Mouse (Mus musculus) myocyte (in vitro differentiated cells): ENCODE measurements around the gene Defb25.

Experiments
- CEBPB ChIP-seq: IDR thresholded peaks from 2 replicates; pipeline ENCODE4 v1.6.1; 2011; ENCODE audit warnings: mild to moderate bottlenecking, moderate library complexity; ENCODE audit not compliant: poor library complexity, insufficient read depth, severe bottlenecking
- MAX ChIP-seq: IDR thresholded peaks from one replicate; pipeline ENCODE4 v1.6.1; 2011; ENCODE audit warnings: low read depth, mild to moderate bottlenecking, control low read depth
- MYOD1 ChIP-seq, 3 experiments: IDR thresholded peaks; one replicate each; pipeline ENCODE4 v1.6.1; 2011; ENCODE audit warnings: control low read depth in 2 of 3, low read depth in 2 of 3, mild to moderate bottlenecking in 2 of 3, moderate library complexity in 1 of 3; ENCODE audit not compliant: insufficient read length in 2 of 3, control insufficient read depth in 1 of 3
- MYOG ChIP-seq, 3 experiments: IDR thresholded peaks; one replicate each; pipeline ENCODE4 v1.6.1; 2011; ENCODE audit warnings: control low read depth in 2 of 3, low read depth in 2 of 3, mild to moderate bottlenecking in 2 of 3; ENCODE audit not compliant: insufficient read length in 2 of 3, control insufficient read depth in 1 of 3, insufficient read depth in 1 of 3
- POLR2A ChIP-seq: IDR thresholded peaks from one replicate; pipeline ENCODE4 v1.6.1; 2011; ENCODE audit warnings: low read depth, mild to moderate bottlenecking, control low read depth, moderate library complexity; ENCODE audit not compliant: insufficient read length
- POLR2AphosphoS2 ChIP-seq: IDR thresholded peaks from one replicate; pipeline ENCODE4 v1.6.1; 2011; ENCODE audit warnings: low read depth, control low read depth; ENCODE audit not compliant: insufficient read length
- SRF ChIP-seq: IDR thresholded peaks from one replicate; pipeline ENCODE4 v1.6.1; 2011; ENCODE audit warnings: low read depth; ENCODE audit not compliant: control insufficient read depth, insufficient read length
- TCF12 ChIP-seq: IDR thresholded peaks from one replicate; pipeline ENCODE4 v1.6.1; 2011; ENCODE audit warnings: mild to moderate bottlenecking, control low read depth; ENCODE audit not compliant: poor library complexity, insufficient read depth, severe bottlenecking
- TCF3 ChIP-seq: IDR thresholded peaks from one replicate; pipeline ENCODE4 v1.6.1; 2011; ENCODE audit warnings: low read depth, control low read depth; ENCODE audit not compliant: insufficient read length
- USF1 ChIP-seq: IDR thresholded peaks from one replicate; pipeline ENCODE4 v1.6.1; 2011; ENCODE audit warnings: low read depth, mild to moderate bottlenecking, control low read depth, moderate library complexity

GRCm38 (mm10) chr2:152604057-152604456, 18.8 kb downstream of the Defb25 start, which contains the start of gene Defb36:
- TF ChIP-seq MAX (no peak), MYOD1 (IDR thresholded peaks at IDR 0.05; ENCODE audit: control insufficient read depth in 1 of 3, insufficient read length in 2 of 3, low read depth in 2 of 3) (no peak), TCF12 (no peak), POLR2A (no peak), USF1 (no peak), SRF (no peak), CEBPB (no peak), POLR2AphosphoS2 (no peak), TCF3 (no peak), MYOG (IDR thresholded peaks at IDR 0.05; ENCODE audit: control insufficient read depth in 1 of 3, insufficient read depth in 1 of 3, insufficient read length in 2 of 3, low read depth in 2 of 3) (no peak)
